In the genomic region with DNA sequence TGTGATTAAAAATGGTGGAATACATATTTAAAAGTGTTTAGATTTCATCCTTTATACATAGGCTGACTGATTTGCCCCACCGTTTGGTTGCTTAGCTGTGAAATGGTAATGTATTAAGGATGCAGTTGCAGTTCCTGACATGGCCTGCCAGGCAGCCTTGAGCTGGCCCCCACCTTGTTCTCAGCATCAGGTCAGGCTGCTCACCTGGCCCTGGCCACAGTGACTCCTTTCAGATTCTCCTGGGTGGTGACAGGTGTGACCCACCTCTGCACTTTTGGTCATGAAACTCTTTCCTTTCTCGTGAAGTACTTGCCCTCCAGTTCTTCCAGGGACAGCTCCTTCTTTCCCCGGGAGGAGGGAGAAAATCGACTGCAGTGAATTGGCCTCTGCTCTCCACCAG, we compare ENCODE assay signal across 15 mouse cellular contexts.
A peak's percentile ranks its signal among the peaks of the same experiment; 100 is the strongest.
DNase-seq lines count a peak whose midpoint lies in the region; ATAC-seq and TF ChIP-seq lines count a peak whose summit lies in the region.
"Had no signal": no experiment of that assay in that cellular context is flagged by ENCODE, and none has a peak within 500 bp of the region (broad histone marks: within the 10 kb centered on the region; RNA-seq: fewer than 3 reads in every experiment).

No protein-coding gene starts in this region.

- peak; percentile 63 for TF ChIP-seq CTCF in midbrain, postnatal 0 days (IDR thresholded peaks at IDR 0.05)

- no peaks in the 10 kb centered on the region for H3K9me3 ChIP-seq in hindbrain, embryonic 11.5 days (ENCODE audit: control insufficient read depth, low read length)
- no peaks in the 10 kb centered on the region for H3K9me3 ChIP-seq in hindbrain, embryonic 16.5 days (ENCODE audit: control insufficient read depth, low read length)
- H3K9me3 ChIP-seq in neural tube, embryonic 12.5 days = no peaks in the 10 kb centered on the region
- no peaks in the 10 kb centered on the region for H3K9me3 ChIP-seq in neural tube, embryonic 15.5 days (replicated peaks)
- no peaks in the 10 kb centered on the region for H3K9me3 ChIP-seq in midbrain, postnatal 0 days (ENCODE audit: low read length)
- H3K9me3 ChIP-seq: embryonic facial prominence, embryonic 10.5 days; hindbrain, embryonic 15.5 days; limb, embryonic 12.5 days; liver, embryonic 13.5 days had no signal

- no peaks in the 10 kb centered on the region; the same call in 1 of the 2 replicates for H3K4me1 ChIP-seq in hindbrain, embryonic 11.5 days (replicated peaks; ENCODE audit: control insufficient read depth, insufficient read depth, low read length)
- H3K4me1 ChIP-seq in hindbrain, embryonic 16.5 days (ENCODE audit: control insufficient read depth, insufficient read depth, low read depth, low read length) = no peaks in the 10 kb centered on the region; the same call in none of the 2 replicates
- H3K4me1 ChIP-seq in neural tube, embryonic 12.5 days = peaks cover 11% of the 10 kb centered on the region
- H3K4me1 ChIP-seq in neural tube, embryonic 15.5 days = peaks cover 8% of the 10 kb centered on the region; the same call in 1 of the 2 replicates
- H3K4me1 ChIP-seq in midbrain, postnatal 0 days (ENCODE audit: insufficient read depth, low read length) = no peaks in the 10 kb centered on the region
- H3K4me1 ChIP-seq: limb, embryonic 12.5 days; liver, embryonic 13.5 days had no signal

- WGBS in hindbrain, embryonic 11.5 days = 32% methylated on average over 4 of the region's 4 CpGs
- 40% methylated on average over 4 of the region's 4 CpGs for whole genome bisulfite sequencing in hindbrain, embryonic 16.5 days
- 38% methylated on average over 4 of the region's 4 CpGs for WGBS in neural tube, embryonic 12.5 days
- 40% methylated on average over 4 of the region's 4 CpGs for WGBS in neural tube, embryonic 15.5 days
- WGBS in midbrain, postnatal 0 days = 30% methylated on average over 4 of the region's 4 CpGs

- no peak for ATAC-seq in hindbrain, embryonic 11.5 days (ENCODE audit: low FRiP score)
- ATAC-seq in hindbrain, embryonic 16.5 days = no peak
- ATAC-seq in neural tube, embryonic 12.5 days (ENCODE audit: low FRiP score, low read depth) = no peak
- ATAC-seq in neural tube, embryonic 15.5 days (ENCODE audit: low FRiP score) = no peak
- no peak for ATAC-seq in midbrain, postnatal 0 days (ENCODE audit: low FRiP score)
- ATAC-seq in monocyte, adult 5-6 weeks (replicated peaks; ENCODE audit: insufficient number of reproducible peaks, low FRiP score, low TSS enrichment, poor library complexity, severe bottlenecking) = no peak

- no peaks in the 10 kb centered on the region for H3K27me3 ChIP-seq in hindbrain, embryonic 11.5 days (ENCODE audit: control insufficient read depth, insufficient read depth, low read length)
- no peaks in the 10 kb centered on the region for H3K27me3 ChIP-seq in hindbrain, embryonic 16.5 days (replicated peaks; ENCODE audit: control insufficient read depth, insufficient read depth, low read length)
- 0 out of 2 replicates have a peak, but pooled peaks cover 5% of the 10 kb centered on the region for H3K27me3 ChIP-seq in neural tube, embryonic 12.5 days (replicated peaks)
- H3K27me3 ChIP-seq in neural tube, embryonic 15.5 days (replicated peaks) = no peaks in the 10 kb centered on the region
- no peaks in the 10 kb centered on the region for H3K27me3 ChIP-seq in midbrain, postnatal 0 days (ENCODE audit: insufficient read depth, low read length)
- H3K27me3 ChIP-seq: hindbrain, embryonic 15.5 days; limb, embryonic 12.5 days; liver, embryonic 13.5 days had no signal

- no peak for DNase-seq in hindbrain, embryonic 11.5 days (ENCODE audit: low spot score)
- peak; percentile 30 for DNase-seq in mesoderm, embryonic 11.5 days (ENCODE audit: low read depth, low spot score)
- no peak for DNase-seq in midbrain, postnatal 0 days (ENCODE audit: low spot score)
- DNase-seq in spleen, postnatal 36 days (ENCODE audit: low spot score in 2 of 2) = no peak
- DNase-seq: gastrocnemius, postnatal 14 days; liver, embryonic 13.5 days; right cerebral cortex, postnatal 25 days; thymus, postnatal 4 days had no signal

- H3K36me3 ChIP-seq in hindbrain, embryonic 11.5 days (ENCODE audit: control insufficient read depth, insufficient read depth, low read length) = no peaks in the 10 kb centered on the region
- no peaks in the 10 kb centered on the region for H3K36me3 ChIP-seq in hindbrain, embryonic 16.5 days (ENCODE audit: control insufficient read depth, insufficient read depth, low read length)
- H3K36me3 ChIP-seq in neural tube, embryonic 12.5 days = no peaks in the 10 kb centered on the region
- H3K36me3 ChIP-seq in neural tube, embryonic 15.5 days = no peaks in the 10 kb centered on the region
- no peaks in the 10 kb centered on the region for H3K36me3 ChIP-seq in midbrain, postnatal 0 days (ENCODE audit: insufficient read depth, low read length)
- H3K36me3 ChIP-seq: embryonic facial prominence, embryonic 10.5 days; hindbrain, embryonic 15.5 days; limb, embryonic 12.5 days; liver, embryonic 13.5 days had no signal

- no peak overlapping the region for H3K4me2 ChIP-seq in hindbrain, embryonic 11.5 days (replicated peaks; ENCODE audit: low read depth, low read length)
- H3K4me2 ChIP-seq in hindbrain, embryonic 16.5 days (ENCODE audit: low read length) = no peak overlapping the region
- H3K4me2 ChIP-seq in neural tube, embryonic 12.5 days (replicated peaks) = no peak overlapping the region
- no peak overlapping the region for H3K4me2 ChIP-seq in neural tube, embryonic 15.5 days
- no peak overlapping the region for H3K4me2 ChIP-seq in midbrain, postnatal 0 days (ENCODE audit: low read depth, low read length, poor library complexity, severe bottlenecking)
- H3K4me2 ChIP-seq: hindbrain, embryonic 15.5 days; limb, embryonic 12.5 days; liver, embryonic 13.5 days had no signal

- no peak overlapping the region for H3K9ac ChIP-seq in hindbrain, embryonic 11.5 days (ENCODE audit: low read depth, low read length)
- H3K9ac ChIP-seq in hindbrain, embryonic 16.5 days (ENCODE audit: low read depth, low read length) = no peak overlapping the region
- no peak overlapping the region for H3K9ac ChIP-seq in neural tube, embryonic 12.5 days
- no peak overlapping the region for H3K9ac ChIP-seq in neural tube, embryonic 15.5 days (replicated peaks)
- no peak overlapping the region for H3K9ac ChIP-seq in midbrain, postnatal 0 days (replicated peaks; ENCODE audit: low read length, poor library complexity, severe bottlenecking)
- H3K9ac ChIP-seq: hindbrain, embryonic 15.5 days; limb, embryonic 12.5 days; liver, embryonic 13.5 days had no signal

- no peak overlapping the region for H3K4me3 ChIP-seq in hindbrain, embryonic 11.5 days (ENCODE audit: low read depth, low read length)
- no peak overlapping the region for H3K4me3 ChIP-seq in hindbrain, embryonic 16.5 days (ENCODE audit: low read length)
- no peak overlapping the region for H3K4me3 ChIP-seq in neural tube, embryonic 12.5 days
- no peak overlapping the region for H3K4me3 ChIP-seq in neural tube, embryonic 15.5 days (replicated peaks)
- H3K4me3 ChIP-seq in midbrain, postnatal 0 days (ENCODE audit: low read depth, low read length) = no peak overlapping the region
- H3K4me3 ChIP-seq: embryonic facial prominence, embryonic 10.5 days; hindbrain, embryonic 15.5 days; limb, embryonic 12.5 days; liver, embryonic 13.5 days had no signal

- 0 out of 2 replicates have a peak overlapping the region, but pooled peaks have one; percentile 26 for H3K27ac ChIP-seq in hindbrain, embryonic 11.5 days (ENCODE audit: low read depth, low read length)
- H3K27ac ChIP-seq in hindbrain, embryonic 16.5 days (ENCODE audit: low read depth, low read length) = no peak overlapping the region
- 0 out of 2 replicates have a peak overlapping the region, but pooled peaks have one; percentile 20 for H3K27ac ChIP-seq in neural tube, embryonic 12.5 days
- H3K27ac ChIP-seq in neural tube, embryonic 15.5 days (replicated peaks) = no peak overlapping the region
- H3K27ac ChIP-seq in midbrain, postnatal 0 days (ENCODE audit: low read depth, low read length) = no peak overlapping the region
- H3K27ac ChIP-seq: hindbrain, embryonic 15.5 days; limb, embryonic 12.5 days; liver, embryonic 13.5 days had no signal

Comparison
In these comparisons a context has a peak if more than half of its experiments do, and no peak if none do; other contexts are left out.
1. H3K27ac ChIP-seq: peak in hindbrain, embryonic 11.5 days (single experiment) and neural tube, embryonic 12.5 days (single experiment); none in hindbrain, embryonic 16.5 days (single experiment), neural tube, embryonic 15.5 days (single experiment) and midbrain, postnatal 0 days (single experiment).